Mouse (Mus musculus) small intestine, adult 2 months (tissue): ENCODE results near the gene Fam189a1.

Experiments
- CTCF ChIP-seq: fragments of 200-500 bp; IDR thresholded peaks from 2 replicates; pipeline ENCODE4 v1.5.1; 2012; ENCODE audit warnings: low read depth, mild to moderate bottlenecking, control low read depth, inconsistent platforms, low read length, moderate library complexity, mixed read lengths; ENCODE audit not compliant: insufficient replicate concordance, insufficient read length; ENCODE audit errors: extremely low read depth
- POLR2A ChIP-seq: fragments of 200-500 bp; IDR thresholded peaks from 2 replicates; pipeline ENCODE4 v1.6.1; 2012; ENCODE audit warnings: low read depth, mild to moderate bottlenecking, control low read depth, inconsistent platforms, low read length, moderate library complexity

DNA sequence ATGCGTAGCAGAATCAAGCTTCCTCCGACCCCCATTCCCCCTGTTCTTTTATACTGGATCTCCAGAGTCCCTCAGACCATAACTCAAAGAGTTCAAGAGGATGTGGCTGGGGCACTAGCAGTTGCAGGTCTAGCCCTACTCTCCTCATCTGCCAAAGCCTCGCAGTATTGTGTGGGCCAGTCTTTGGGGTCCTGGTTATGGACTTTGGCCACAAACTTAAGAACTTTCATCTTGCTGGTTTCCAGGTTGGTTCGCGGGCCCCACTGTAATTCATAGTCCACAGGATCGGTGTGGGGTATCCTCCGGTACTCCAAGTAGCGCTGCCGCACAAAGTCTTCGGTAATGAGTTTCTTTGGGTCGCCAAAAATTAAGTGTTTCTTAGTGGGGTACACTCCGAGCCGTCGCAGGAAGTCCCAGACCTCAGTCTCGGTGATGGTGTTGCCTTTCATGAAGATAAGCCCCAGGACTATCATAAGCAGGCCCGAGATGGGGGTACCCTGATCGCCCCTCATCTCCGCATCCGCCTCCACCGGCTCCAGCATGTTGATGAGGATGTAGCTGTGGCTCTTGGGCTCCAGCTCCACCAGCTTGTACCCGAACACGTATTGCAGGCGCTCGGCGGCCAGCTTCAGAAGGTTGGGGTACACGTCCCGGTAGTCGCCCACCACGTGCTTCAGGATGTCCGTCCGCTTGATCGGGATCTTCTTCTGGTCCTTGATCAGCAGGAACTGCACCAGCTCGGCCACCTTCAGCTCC, 284.2 kb downstream of the Fam189a1 start:
- TF ChIP-seq CTCF (no peak), POLR2A (no peak)
